Mouse (Mus musculus) forebrain, postnatal 0 days (tissue): ENCODE data around the gene Tmem91. TPM values are rescaled to one million over a fixed set of nuclear protein-coding genes. Genes with fewer than 3 reads are reported as not detected.

ENCODE experiments used
- ATAC-seq: fragments of 200-750 bp; cut with Nextera tagmentation; 2 replicates; pipeline ENCODE4 v1.8.0; 2017; ENCODE audit warnings: mild to moderate bottlenecking, moderate library complexity
- DNase-seq: peaks from one replicate; pipeline ENCODE4 v3.0.0-alpha.2; 2015
- H3K27ac ChIP-seq: fragments of 300-500 bp; sonication (generic); 2 replicates; pipeline ENCODE4 v1.5.1; 2014; ENCODE audit warnings: low read depth, mild to moderate bottlenecking, antibody characterized with exemption, low read length, moderate library complexity, mixed read lengths
- H3K27me3 ChIP-seq: fragments of 300-500 bp; sonication (generic); 2 replicates; pipeline ENCODE4 v1.6.1; 2014; ENCODE audit warnings: mild to moderate bottlenecking, low read length, mixed read lengths; ENCODE audit not compliant: insufficient read depth
- H3K36me3 ChIP-seq: fragments of 300-500 bp; sonication (generic); 2 replicates; pipeline ENCODE4 v1.6.1; 2014; ENCODE audit warnings: mild to moderate bottlenecking, moderate library complexity; ENCODE audit not compliant: insufficient read depth
- H3K4me1 ChIP-seq: fragments of 300-500 bp; sonication (generic); 2 replicates; pipeline ENCODE4 v1.6.1; 2014; ENCODE audit warnings: antibody characterized with exemption; ENCODE audit not compliant: insufficient read depth
- H3K4me2 ChIP-seq: fragments of 300-500 bp; sonication (generic); 2 replicates; pipeline ENCODE4 v1.6.1; 2014; ENCODE audit warnings: low read depth, mild to moderate bottlenecking, moderate library complexity
- H3K4me3 ChIP-seq: fragments of 300-500 bp; sonication (generic); 2 replicates; pipeline ENCODE4 v1.5.1; 2014; ENCODE audit warnings: low read depth, low read length, mixed read lengths
- H3K9ac ChIP-seq: fragments of 300-500 bp; sonication (generic); 2 replicates; pipeline ENCODE4 v1.6.1; 2014; ENCODE audit warnings: mild to moderate bottlenecking
- H3K9me3 ChIP-seq: fragments of 300-500 bp; sonication (generic); 2 replicates; pipeline ENCODE4 v1.6.1; 2016; ENCODE audit warnings: low read length
- CTCF ChIP-seq: sonication (generic); IDR thresholded peaks from 2 replicates; pipeline ENCODE4 v1.5.1; 2016; ENCODE audit warnings: antibody characterized with exemption, control low read depth, low read depth
- WGBS: fragments of 180-500 bp; shearing (Covaris S2); extraction: QIAGEN DNeasy Blood & Tissue Kit; methylation state at CpG from one replicate; pipeline ENCODE4 v1.1.7; 2014; 5-methylcytosine and 5-hydroxymethylcytosine counted together
- polyA plus RNA-seq: library from polyadenylated mRNA; unstranded; fragments of >200 nt; fragmentation: Nextera tagmentation; extraction: Ambion mirVana; gene quantifications from 2 replicates; pipeline ENCODE4 v1.2.1, GENCODE M21; 2015
- total RNA-seq: library from RNA; depleted of rRNA; stranded (reverse); fragments of >200 nt; gene quantifications from 2 replicates; pipeline ENCODE4 v1.2.3, GENCODE M21; 2014

Tmem91 gene
- total and polyA plus RNA-seq, 2 experiments from 2014 or later = 40.3 to 61.4 TPM

DNA sequence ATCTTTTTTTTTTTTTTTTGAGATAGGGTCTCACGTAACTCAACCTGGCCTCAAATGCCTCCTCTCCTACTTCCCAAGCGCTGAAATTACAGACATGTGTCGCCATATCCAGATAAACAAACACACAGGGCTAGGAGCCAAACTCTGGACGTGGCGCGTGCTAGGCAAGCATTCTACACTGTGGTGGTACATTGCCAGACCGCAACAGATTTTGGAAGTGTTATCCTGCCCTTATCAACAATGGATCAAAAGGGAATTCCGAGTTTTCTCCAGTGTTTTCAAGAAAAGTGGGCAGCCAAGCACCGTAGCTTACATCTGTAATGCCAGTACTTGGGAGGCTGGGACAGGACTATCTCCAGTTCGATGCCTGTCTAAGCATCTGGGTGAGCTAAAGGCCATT is 17.2 kb downstream of the Tmem91 start:
- WGBS = 30% methylated on average over 10 of the region's 10 CpGs
- peak overlapping the region; percentile 63 for H3K9ac ChIP-seq
- no peak for ATAC-seq
- H3K9me3 ChIP-seq = no peaks in the 10 kb centered on the region
- H3K27me3 ChIP-seq = no peaks in the 10 kb centered on the region
- H3K4me2 ChIP-seq = peak overlapping the region; percentile 53
- H3K36me3 ChIP-seq = peaks cover 3% of the 10 kb centered on the region; the same call in 1 of the 2 replicates
- no peak for TF ChIP-seq CTCF
- H3K4me1 ChIP-seq = peaks cover 9% of the 10 kb centered on the region
- peak overlapping the region; percentile 70 for H3K4me3 ChIP-seq
- H3K27ac ChIP-seq = no peak overlapping the region
- DNase-seq = no peak

GRCm38 (mm10) chr7:25655601-25656428 is 19.2 kb downstream of the Tmem91 start:
- Histone ChIP-seq H3K36me3 (peaks cover 3% of the 10 kb centered on the region; the same call in 1 of the 2 replicates), H3K27me3 (no peaks in the 10 kb centered on the region), H3K27ac (no peak overlapping the region), H3K4me3 (no peak overlapping the region), H3K9me3 (no peaks in the 10 kb centered on the region), H3K4me2 (no peak overlapping the region), H3K4me1 (peaks cover 9% of the 10 kb centered on the region), H3K9ac (no peak overlapping the region)
- no peak for ATAC-seq
- DNase-seq = no peak
- WGBS = 76% methylated on average over 11 of the region's 11 CpGs
- no peak for TF ChIP-seq CTCF

GRCm38 (mm10) chr7:25652244-25652759 is 22.7 kb downstream of the Tmem91 start:
- WGBS = 96% methylated on average over 12 of the region's 12 CpGs
- H3K36me3 ChIP-seq = peaks cover 3% of the 10 kb centered on the region; the same call in 1 of the 2 replicates
- no peak overlapping the region for H3K9ac ChIP-seq
- DNase-seq (no peak), ATAC-seq (no peak)
- H3K9me3 ChIP-seq = no peaks in the 10 kb centered on the region
- no peaks in the 10 kb centered on the region for H3K27me3 ChIP-seq
- H3K4me3 ChIP-seq = no peak overlapping the region
- H3K4me2 ChIP-seq = no peak overlapping the region
- H3K4me1 ChIP-seq = no peaks in the 10 kb centered on the region
- no peak for TF ChIP-seq CTCF
- H3K27ac ChIP-seq = no peak overlapping the region

DNA sequence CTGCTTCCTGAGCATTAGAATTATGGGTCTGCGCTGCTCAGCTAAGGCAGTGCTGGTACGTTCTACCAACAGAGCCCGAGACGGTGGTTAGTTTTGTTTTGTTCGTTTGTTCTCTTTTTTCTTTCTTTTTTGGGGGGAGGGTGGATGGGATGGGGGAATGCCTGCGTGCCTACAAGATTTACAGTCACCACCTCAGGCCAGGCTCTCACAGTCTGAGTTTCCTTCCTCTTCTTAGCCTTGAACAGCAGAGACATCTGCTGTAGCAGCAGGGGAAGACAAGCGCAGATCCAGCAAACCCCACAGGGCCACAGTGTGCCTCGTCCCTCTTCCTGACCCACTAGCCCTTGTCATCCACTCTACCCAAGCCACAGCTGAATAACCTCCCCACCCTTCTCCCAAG is 23.7 kb downstream of the Tmem91 start:
- DNase-seq (no peak), ATAC-seq (no peak)
- WGBS = 92% methylated on average over 8 of the region's 8 CpGs
- Histone ChIP-seq H3K4me1 (no peaks in the 10 kb centered on the region), H3K4me3 (no peak overlapping the region), H3K4me2 (no peak overlapping the region), H3K9me3 (no peaks in the 10 kb centered on the region), H3K36me3 (peaks cover 3% of the 10 kb centered on the region; the same call in 1 of the 2 replicates), H3K27ac (no peak overlapping the region), H3K9ac (no peak overlapping the region), H3K27me3 (no peaks in the 10 kb centered on the region)
- TF ChIP-seq CTCF = no peak

DNA sequence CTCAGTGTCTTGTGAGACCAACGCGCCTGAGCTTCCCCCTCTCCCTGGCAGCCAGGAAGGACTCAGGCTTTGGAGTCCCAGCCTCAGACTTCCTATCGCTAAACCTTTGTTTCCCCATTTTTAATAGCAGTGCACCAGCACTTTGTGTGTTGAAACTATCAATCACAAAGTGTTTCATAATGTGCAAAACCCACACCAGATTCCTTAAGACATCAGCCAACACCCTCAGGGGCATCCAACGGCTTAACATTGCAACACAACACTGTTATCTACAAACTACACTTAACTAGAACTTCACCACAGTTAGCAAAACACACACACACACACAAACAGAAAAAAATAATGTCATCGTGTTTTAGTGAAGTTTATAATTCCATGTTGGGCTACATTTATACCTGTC is 25.1 kb downstream of the Tmem91 start:
- ATAC-seq = no peak
- no peak overlapping the region for H3K9ac ChIP-seq
- 88% methylated on average over 5 of the region's 5 CpGs for WGBS
- H3K27ac ChIP-seq = no peak overlapping the region
- H3K4me3 ChIP-seq = no peak overlapping the region
- H3K27me3 ChIP-seq = no peaks in the 10 kb centered on the region
- H3K36me3 ChIP-seq = peaks cover 3% of the 10 kb centered on the region; the same call in 1 of the 2 replicates
- H3K4me1 ChIP-seq = no peaks in the 10 kb centered on the region
- TF ChIP-seq CTCF = no peak
- H3K4me2 ChIP-seq = no peak overlapping the region
- H3K9me3 ChIP-seq = no peaks in the 10 kb centered on the region
- DNase-seq = no peak

GRCm38 (mm10) chr7:25647574-25648123 is 27.3 kb downstream of the Tmem91 start:
- DNase-seq (no peak), ATAC-seq (no peak)
- no peak overlapping the region for H3K4me2 ChIP-seq
- no peaks in the 10 kb centered on the region for H3K4me1 ChIP-seq
- H3K9me3 ChIP-seq = no peaks in the 10 kb centered on the region
- TF ChIP-seq CTCF = no peak; the same call in 1 of the 2 replicates
- H3K4me3 ChIP-seq = no peak overlapping the region
- no peaks in the 10 kb centered on the region for H3K27me3 ChIP-seq
- H3K27ac ChIP-seq = no peak overlapping the region
- no peak overlapping the region for H3K9ac ChIP-seq
- H3K36me3 ChIP-seq = no peaks in the 10 kb centered on the region
- 60% methylated on average over 5 of the region's 5 CpGs for WGBS

DNA sequence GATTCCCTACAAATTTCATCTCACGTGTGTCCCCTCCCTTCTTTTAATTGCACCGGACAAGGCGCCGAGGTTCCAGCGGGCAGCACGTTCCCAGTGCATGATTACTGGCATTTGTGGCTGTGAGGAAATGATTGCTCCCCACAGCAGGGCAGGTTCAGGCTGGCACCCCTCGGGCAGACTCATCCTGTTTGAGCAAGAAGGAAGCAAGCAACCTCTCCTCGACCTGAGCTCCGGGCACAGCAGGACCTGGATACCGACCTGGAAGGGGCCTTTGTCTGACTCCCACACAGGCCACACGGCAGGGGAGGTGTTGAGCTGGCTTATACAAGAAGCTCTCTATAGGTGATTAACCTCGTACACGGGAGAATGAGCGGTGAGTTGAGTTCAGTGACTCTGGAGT is 29.9 kb downstream of the Tmem91 start:
- no peak overlapping the region for H3K27ac ChIP-seq
- no peaks in the 10 kb centered on the region for H3K27me3 ChIP-seq
- H3K4me2 ChIP-seq = no peak overlapping the region
- H3K9me3 ChIP-seq = no peaks in the 10 kb centered on the region
- H3K9ac ChIP-seq = no peak overlapping the region
- no peak overlapping the region for H3K4me3 ChIP-seq
- no peaks in the 10 kb centered on the region for H3K4me1 ChIP-seq
- TF ChIP-seq CTCF = no peak
- 34% methylated on average over 14 of the region's 14 CpGs for WGBS
- DNase-seq = no peak
- no peak for ATAC-seq
- peaks cover 9% of the 10 kb centered on the region for H3K36me3 ChIP-seq
